Mouse (Mus musculus) megakaryocyte-erythroid progenitor cell, adult 5-6 weeks (primary cell): ENCODE data around the gene Srsf6. TPM values are rescaled to one million over a fixed set of nuclear protein-coding genes. Genes with fewer than 3 reads are reported as not detected.

ENCODE experiments used
- ATAC-seq: replicated peaks from 2 replicates; pipeline ENCODE4 v1.8.0; 2016; ENCODE audit warnings: mild to moderate bottlenecking, inconsistent platforms; ENCODE audit not compliant: severe bottlenecking, poor library complexity, low FRiP score, low TSS enrichment
- total RNA-seq, 2 experiments: library from RNA; stranded (forward) in 1 of 2; stranded (reverse) in 1 of 2; fragments of 200-1000, 215-1000 nt in 1 of 2; fragments of >200 nt in 1 of 2; fragmentation: Nextera tagmentation in 1 of 2; gene quantifications; 2 replicates each; pipeline ENCODE4 v1.2.3; 2014 to 2017

The Srsf6 gene
- total RNA-seq, 2 experiments from 2014 or later, result 286 to 311 TPM

- ATAC-seq, result no peak; the same call in none of the 2 replicates
These were observed 709 bp upstream of the Srsf6 start for GRCm38 (mm10) chr2:162930516-162931122.

GRCm38 (mm10) chr2:162931674-162932650 is 634 bp downstream of the Srsf6 start:
- ATAC-seq, result peak; percentile 53

GRCm38 (mm10) chr2:162932706-162933105 is 1.4 kb downstream of the Srsf6 start:
- no peak for ATAC-seq

GRCm38 (mm10) chr2:162934421-162934820 is 3.1 kb downstream of the Srsf6 start:
- ATAC-seq, result no peak

- ATAC-seq, result no peak
These were observed 4.4 kb downstream of the Srsf6 start for GRCm38 (mm10) chr2:162935700-162936099.

GRCm38 (mm10) chr2:162939562-162939961 is 8.2 kb downstream of the Srsf6 start:
- ATAC-seq, result no peak

- 0 out of 2 replicates have a peak, but pooled peaks have one; percentile 14 for ATAC-seq
These were observed 12.0 kb downstream of the Srsf6 start, which contains the start of gene L3mbtl1 for GRCm38 (mm10) chr2:162943148-162943846. L3mbtl1 (plus strand) TSS chr2:162943472.

- peak; percentile 33; the same call in 1 of the 2 replicates for ATAC-seq
These were observed 12.6 kb downstream of the Srsf6 start for GRCm38 (mm10) chr2:162943931-162944330.

- ATAC-seq, result no peak
These were observed 15.6 kb downstream of the Srsf6 start for GRCm38 (mm10) chr2:162946964-162947363.

GRCm38 (mm10) chr2:162947736-162948135 is 16.4 kb downstream of the Srsf6 start:
- 0 out of 2 replicates have a peak, but pooled peaks have one; percentile 6 for ATAC-seq

GRCm38 (mm10) chr2:162948221-162948620 is 16.9 kb downstream of the Srsf6 start:
- ATAC-seq, result peak; percentile 20; the same call in 1 of the 2 replicates

GRCm38 (mm10) chr2:162950776-162951175 is 19.4 kb downstream of the Srsf6 start:
- no peak for ATAC-seq

- ATAC-seq, result no peak
These were observed 25.5 kb downstream of the Srsf6 start for GRCm38 (mm10) chr2:162956843-162957242.

GRCm38 (mm10) chr2:162961321-162961720 is 30.0 kb downstream of the Srsf6 start:
- no peak for ATAC-seq

- no peak for ATAC-seq
These were observed 35.4 kb downstream of the Srsf6 start for GRCm38 (mm10) chr2:162966734-162967133.

- ATAC-seq, result peak; percentile 81
These were observed 37.0 kb downstream of the Srsf6 start for GRCm38 (mm10) chr2:162968357-162968756.

- no peak for ATAC-seq
These were observed 37.8 kb downstream of the Srsf6 start for GRCm38 (mm10) chr2:162969101-162969500.

GRCm38 (mm10) chr2:162970896-162971295 is 39.6 kb downstream of the Srsf6 start:
- no peak for ATAC-seq

- no peak for ATAC-seq
These were observed 41.4 kb downstream of the Srsf6 start for GRCm38 (mm10) chr2:162972752-162973151.

GRCm38 (mm10) chr2:162973206-162973605 is 41.9 kb downstream of the Srsf6 start:
- ATAC-seq, result no peak
